Mouse (Mus musculus) layer of hippocampus, adult 9-10 months (tissue): Measurements from ENCODE around the gene Clca4b.
"Not testable (repeated sequence)": the region's sequence is repeated elsewhere in the genome, so short reads cannot be mapped to it uniquely, and the experiment has no call there.

Source experiments
- DNase-seq: peaks from one replicate; pipeline ENCODE4 v3.0.0; 2022; ENCODE audit warnings: low spot score

The Clca4b gene

DNA sequence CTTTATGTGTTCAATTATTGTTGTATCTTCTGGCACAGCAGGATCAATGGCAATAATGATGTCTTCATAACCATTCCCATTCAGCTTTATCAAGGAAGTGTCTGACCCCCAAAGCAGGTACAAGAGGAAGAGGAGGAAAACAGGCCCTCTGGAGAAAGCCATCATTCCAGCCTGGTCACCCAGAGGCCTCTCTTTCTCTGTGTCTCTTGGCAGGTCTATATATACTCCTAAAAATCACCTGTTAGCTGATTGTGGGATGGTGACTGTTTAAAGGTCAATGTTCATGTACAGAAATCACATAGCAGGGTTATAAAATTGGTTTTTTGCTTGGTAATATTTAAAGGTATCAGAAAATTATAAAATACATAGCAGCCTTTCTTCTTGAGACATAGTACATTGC, at the start of gene Clca4b:
TSS of gene Clca4b (minus strand) at position 195 of the 400 bp plus-strand sequence.
- no peak for DNase-seq

DNA sequence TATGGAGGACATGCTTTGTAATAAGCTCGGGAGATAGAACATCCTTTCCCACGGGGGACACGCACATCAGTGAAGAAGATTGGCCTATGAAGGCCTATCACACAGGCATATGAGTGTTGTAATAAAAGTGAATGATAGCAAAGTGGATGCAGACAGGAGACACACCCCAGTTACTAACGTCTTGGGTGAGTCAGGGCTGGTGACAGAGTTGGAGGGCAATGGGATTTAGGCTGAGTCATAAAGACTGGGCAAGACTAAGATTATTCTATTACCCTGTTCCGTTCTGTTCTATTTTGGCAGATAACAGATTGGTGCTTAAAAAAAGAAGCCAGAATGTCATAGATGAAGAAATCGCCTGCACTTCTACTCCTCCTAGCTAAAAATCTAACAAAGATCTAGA, 48.2 kb upstream of the Clca4b start:
- DNase-seq = no peak

- no peak for DNase-seq
These were observed 45.3 kb upstream of the Clca4b start for GRCm38 (mm10) chr3:144977631-144978030.

- DNase-seq = no peak
These were observed 43.8 kb upstream of the Clca4b start for GRCm38 (mm10) chr3:144976091-144976490.

- no peak for DNase-seq
These were observed 42.6 kb upstream of the Clca4b start, which contains the start of gene Clca4a for GRCm38 (mm10) chr3:144974945-144975344. Clca4a (minus strand) TSS chr3:144975045.

DNA sequence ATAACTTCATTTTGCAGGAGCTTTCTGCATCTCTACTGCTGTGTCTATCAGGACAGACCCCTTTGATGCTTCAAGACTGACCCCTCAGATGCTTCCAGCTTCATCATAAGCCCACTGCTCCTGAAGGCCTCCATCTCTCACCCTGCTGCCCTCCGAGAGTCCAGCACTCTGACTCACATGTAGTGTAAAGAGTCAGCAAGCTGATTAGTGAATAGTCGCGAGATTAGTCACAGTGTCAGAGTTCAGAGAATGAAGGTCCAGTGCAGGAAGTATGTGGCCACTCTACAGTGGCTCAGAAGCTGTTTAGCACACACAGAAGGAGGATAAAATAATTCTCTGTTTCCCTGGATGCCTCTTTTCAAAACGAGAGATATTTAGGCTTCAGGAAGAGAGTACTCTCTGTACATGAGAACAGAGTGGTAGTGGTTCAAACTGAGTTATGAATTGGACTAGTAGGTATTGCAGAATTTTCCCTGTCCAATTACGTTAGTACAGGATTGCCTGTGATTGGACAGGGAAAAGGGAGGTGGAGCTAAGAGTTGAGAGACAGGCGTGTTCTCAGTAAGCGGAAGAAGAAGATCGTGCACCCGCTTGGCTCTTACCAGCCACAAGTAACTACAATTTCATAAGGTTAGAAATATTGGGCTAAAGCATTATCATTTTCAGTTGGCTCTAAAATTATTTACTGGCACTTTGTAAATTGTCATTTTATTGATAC, 39.4 kb upstream of the Clca4b start:
- no peak for DNase-seq

DNA sequence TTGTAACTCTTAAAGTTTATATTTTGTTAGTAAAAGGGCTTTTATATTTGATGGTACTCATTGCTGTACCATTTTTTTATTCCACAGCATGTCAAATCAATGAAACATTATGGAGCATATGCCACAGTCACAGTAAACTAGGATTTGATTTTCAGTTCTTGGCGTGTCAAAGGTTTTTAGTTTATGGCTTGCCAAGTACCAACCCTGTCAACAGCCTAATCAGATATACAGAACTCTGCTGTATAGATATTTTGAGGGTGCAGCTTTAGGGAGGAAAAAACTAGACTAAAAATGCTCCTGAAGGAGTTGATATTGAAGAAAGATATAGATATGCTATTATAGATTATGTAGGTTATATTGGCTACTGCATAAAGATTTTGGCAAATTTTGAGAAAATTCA, 37.4 kb upstream of the Clca4b start:
- no peak for DNase-seq

DNA sequence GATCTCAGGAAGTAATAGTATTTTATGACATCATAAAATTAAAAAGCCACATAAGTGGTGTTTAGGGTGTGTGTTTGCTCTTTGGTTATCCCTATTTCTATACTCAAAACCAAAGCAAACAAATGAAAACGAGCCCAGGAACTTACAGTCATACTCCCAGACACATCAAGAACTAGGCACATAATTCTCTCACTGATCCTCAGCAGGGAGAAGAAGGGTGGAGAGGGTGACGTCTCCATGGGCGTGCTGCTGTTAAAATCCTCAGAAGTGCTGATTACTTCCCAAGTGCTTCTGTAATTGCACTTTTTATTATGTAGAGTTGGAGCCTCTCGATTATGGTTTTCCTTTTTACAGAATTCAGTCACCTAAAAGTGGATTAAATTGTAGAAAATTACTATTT, 33.7 kb upstream of the Clca4b start:
- DNase-seq = no peak

- no peak for DNase-seq
These were observed 18.5 kb upstream of the Clca4b start for GRCm38 (mm10) chr3:144950829-144951228.

DNA sequence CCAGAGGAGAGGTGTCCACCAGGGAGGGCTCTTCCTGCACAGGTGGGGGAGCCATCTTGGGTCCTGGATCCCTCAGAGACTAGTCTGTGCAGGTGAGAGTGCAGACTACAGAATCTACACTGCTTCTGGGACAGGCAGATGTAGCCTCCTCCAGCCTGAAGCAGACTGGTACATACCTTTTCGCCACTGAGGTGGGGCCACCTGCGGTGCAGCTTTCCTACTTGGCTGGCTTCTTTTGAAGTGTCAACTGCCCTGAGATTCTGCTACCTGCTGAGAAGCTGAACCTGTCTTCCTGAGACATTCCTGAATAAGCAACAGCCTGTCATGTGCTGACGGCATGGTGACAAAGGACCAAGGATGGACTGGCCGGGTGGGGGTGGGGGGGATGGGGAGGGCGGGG, 15.0 kb upstream of the Clca4b start:
- not testable (repeated sequence) for DNase-seq

GRCm38 (mm10) chr3:144933625-144934024, 1.3 kb upstream of the Clca4b start:
- DNase-seq = not testable (repeated sequence)

- DNase-seq = no peak
These were observed 722 bp upstream of the Clca4b start for GRCm38 (mm10) chr3:144933011-144933491.

- no peak for DNase-seq
These were observed 18.3 kb downstream of the Clca4b start for GRCm38 (mm10) chr3:144914014-144914413.

GRCm38 (mm10) chr3:144897042-144897678, 35.2 kb downstream of the Clca4b start:
- DNase-seq = no peak

- DNase-seq = no peak
These were observed 42.0 kb downstream of the Clca4b start for GRCm38 (mm10) chr3:144890246-144890758.

GRCm38 (mm10) chr3:144886957-144887356, 45.4 kb downstream of the Clca4b start:
- no peak for DNase-seq

DNA sequence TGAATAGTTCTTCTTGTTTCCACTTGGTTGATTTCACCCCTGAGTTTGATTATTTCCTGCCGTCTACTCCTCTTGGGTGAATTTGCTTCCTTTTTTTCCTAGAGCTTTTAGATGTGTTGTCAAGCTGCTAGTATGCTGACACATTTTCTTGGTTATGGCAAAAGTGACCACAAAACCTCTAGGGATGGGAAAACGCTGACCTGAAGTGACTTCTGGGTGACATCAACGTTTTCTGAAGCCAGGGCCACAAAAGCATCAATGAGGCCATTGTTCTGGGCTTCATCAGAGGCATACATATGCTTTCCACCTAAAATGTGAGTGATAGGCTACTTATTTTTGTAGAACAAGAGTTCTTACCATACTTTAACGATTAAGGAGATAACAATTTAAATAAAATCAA, 60.3 kb downstream of the Clca4b start:
- not testable (repeated sequence) for DNase-seq
